Mouse (Mus musculus): ENCODE data around the gene Gm17349. TPM values are rescaled to one million over a fixed set of nuclear protein-coding genes. Genes with fewer than 3 reads are reported as not detected.
"Not testable (repeated sequence)": the region's sequence is repeated elsewhere in the genome, so short reads cannot be mapped to it uniquely, and the experiment has no call there.

Gm17349 gene
- polyA plus RNA-seq, 1 experiment, result not detected

- under 1% methylated on average over 65 of the region's 71 CpGs for WGBS
- no peak for DNase-seq (ENCODE audit: low read depth, low spot score)
These were observed 3.0 kb downstream of the Gm17349 start, which contains the start of gene Smarcd1 for GRCm38 (mm10) chr15:99701999-99702900. Smarcd1 (plus strand) TSS chr15:99702129.

GRCm38 (mm10) chr15:99701640-99701998, 3.7 kb downstream of the Gm17349 start:
- WGBS, result 34% methylated on average over 16 of the region's 16 CpGs
- not testable (repeated sequence) for DNase-seq (ENCODE audit: low read depth, low spot score)

GRCm38 (mm10) chr15:99700219-99701106, 4.8 kb downstream of the Gm17349 start:
- WGBS, result 47% methylated on average over 18 of the region's 18 CpGs

GRCm38 (mm10) chr15:99699715-99700114, 5.6 kb downstream of the Gm17349 start:
- no peak for DNase-seq (ENCODE audit: low read depth, low spot score)
- 69% methylated on average over 10 of the region's 10 CpGs for WGBS

More at GRCm38 (mm10) chr15:99700219-99701106, 4.8 kb downstream of the Gm17349 start:
- no peak for DNase-seq (ENCODE audit: low read depth, low spot score)

GRCm38 (mm10) chr15:99698533-99699085, 6.7 kb downstream of the Gm17349 start:
- DNase-seq (ENCODE audit: low read depth, low spot score), result no peak
- WGBS, result 39% methylated on average over 20 of the region's 20 CpGs

- DNase-seq (ENCODE audit: low read depth, low spot score), result no peak
- 27% methylated on average over 2 of the region's 2 CpGs for WGBS
These were observed 8.0 kb downstream of the Gm17349 start for GRCm38 (mm10) chr15:99697309-99697708.

- WGBS, result 48% methylated on average over 9 of the region's 9 CpGs
- no peak for DNase-seq (ENCODE audit: low read depth, low spot score)
These were observed 13.3 kb downstream of the Gm17349 start for GRCm38 (mm10) chr15:99691976-99692375.

GRCm38 (mm10) chr15:99690924-99691323, 14.4 kb downstream of the Gm17349 start:
- 35% methylated on average over 4 of the region's 4 CpGs for WGBS

GRCm38 (mm10) chr15:99688712-99689111, 16.6 kb downstream of the Gm17349 start:
- DNase-seq (ENCODE audit: low read depth, low spot score), result no peak
- 7% methylated on average over 4 of the region's 4 CpGs for WGBS

More at GRCm38 (mm10) chr15:99690924-99691323, 14.4 kb downstream of the Gm17349 start:
- no peak for DNase-seq (ENCODE audit: low read depth, low spot score)

GRCm38 (mm10) chr15:99684156-99684555, 21.1 kb downstream of the Gm17349 start:
- DNase-seq (ENCODE audit: low read depth, low spot score), result no peak
- WGBS, result 90% methylated on average over 5 of the region's 5 CpGs

- DNase-seq (ENCODE audit: low read depth, low spot score), result no peak
These were observed 22.4 kb downstream of the Gm17349 start for GRCm38 (mm10) chr15:99682880-99683279.

GRCm38 (mm10) chr15:99679008-99679407, 26.3 kb downstream of the Gm17349 start:
- 61% methylated on average over 7 of the region's 7 CpGs for WGBS
- DNase-seq (ENCODE audit: low read depth, low spot score), result no peak

More at GRCm38 (mm10) chr15:99682880-99683279, 22.4 kb downstream of the Gm17349 start:
- WGBS, result 87% methylated on average over 7 of the region's 7 CpGs

- 14% methylated on average over 13 of the region's 13 CpGs for WGBS
- DNase-seq (ENCODE audit: low read depth, low spot score), result no peak
These were observed 27.1 kb downstream of the Gm17349 start for GRCm38 (mm10) chr15:99678063-99678800.

- no peak for DNase-seq (ENCODE audit: low read depth, low spot score)
- 70% methylated on average over 8 of the region's 8 CpGs for WGBS
These were observed 28.2 kb downstream of the Gm17349 start for GRCm38 (mm10) chr15:99677089-99677488.

- 77% methylated on average over 3 of the region's 3 CpGs for WGBS
- DNase-seq (ENCODE audit: low read depth, low spot score), result no peak
These were observed 30.4 kb downstream of the Gm17349 start for GRCm38 (mm10) chr15:99674866-99675265.

- 56% methylated on average over 14 of the region's 14 CpGs for WGBS
These were observed 33.5 kb downstream of the Gm17349 start for GRCm38 (mm10) chr15:99671783-99672182.

GRCm38 (mm10) chr15:99670964-99671670, 34.2 kb downstream of the Gm17349 start:
- DNase-seq (ENCODE audit: low read depth, low spot score), result no peak
- 10% methylated on average over 12 of the region's 17 CpGs for WGBS

More at GRCm38 (mm10) chr15:99671783-99672182, 33.5 kb downstream of the Gm17349 start:
- DNase-seq (ENCODE audit: low read depth, low spot score), result no peak

- DNase-seq (ENCODE audit: low read depth, low spot score), result no peak
- WGBS, result under 1% methylated on average over 72 of the region's 74 CpGs
These were observed 35.0 kb downstream of the Gm17349 start, which contains the start of gene Asic1 for GRCm38 (mm10) chr15:99670154-99670821. Asic1 (plus strand) TSS chr15:99670368.
